Mouse (Mus musculus): Measurements from ENCODE around the gene Qser1.

The Qser1 gene

DNA sequence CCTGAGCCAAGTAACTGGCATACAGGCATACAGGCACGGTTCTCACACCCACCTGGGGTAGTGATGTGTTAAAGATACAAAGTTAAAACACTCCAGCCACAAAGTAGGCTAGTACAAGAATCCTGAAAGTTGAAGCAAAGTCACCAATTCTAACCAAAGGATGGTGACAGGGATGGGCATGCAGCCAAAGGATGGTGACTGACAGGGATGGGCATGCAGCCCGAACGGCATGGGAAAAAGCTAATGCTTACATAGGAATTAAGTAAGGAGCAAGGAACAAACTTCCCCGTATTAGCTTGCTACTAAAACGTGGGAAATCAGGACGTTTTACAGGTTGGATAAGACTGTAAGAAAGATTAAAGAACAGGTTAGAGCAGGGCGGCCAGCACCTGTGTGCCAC, 80.3 kb downstream of the Qser1 start:
- in situ Hi-C loops (cut with MseI, MboI): no loop called here

DNA sequence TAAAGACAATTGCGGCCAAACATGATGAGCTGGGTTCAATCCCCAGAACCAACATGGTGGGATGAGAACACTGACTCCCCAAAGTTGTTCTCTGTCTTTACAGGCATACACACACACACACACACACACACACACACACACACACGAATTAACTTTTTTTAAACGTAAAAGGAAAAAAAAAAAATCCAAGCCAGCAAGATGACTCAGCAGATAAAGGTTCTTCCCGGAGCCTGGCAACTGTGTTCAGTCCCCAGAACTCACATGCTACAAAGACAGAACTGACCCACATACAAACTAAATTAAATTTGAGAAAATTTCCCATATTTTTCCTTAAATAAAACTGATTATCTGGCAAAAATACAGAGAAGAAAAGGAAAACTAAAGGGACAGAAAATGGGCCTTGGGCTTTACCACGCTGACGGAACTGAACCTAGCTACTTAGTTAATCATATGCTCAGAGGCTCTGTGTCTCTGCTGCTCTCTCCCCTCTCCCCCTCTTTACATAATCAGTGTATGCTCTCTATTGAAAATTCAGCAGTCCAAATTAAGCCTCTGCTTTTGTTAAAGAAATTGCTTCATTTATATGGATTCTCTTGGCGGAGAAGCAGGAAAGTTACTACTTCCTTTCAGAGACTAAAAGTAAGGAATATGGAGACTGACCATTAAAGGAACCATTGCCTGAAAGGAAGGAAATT, 83.9 kb downstream of the Qser1 start:
- in situ Hi-C loops (cut with MseI, MboI): no loop called here

DNA sequence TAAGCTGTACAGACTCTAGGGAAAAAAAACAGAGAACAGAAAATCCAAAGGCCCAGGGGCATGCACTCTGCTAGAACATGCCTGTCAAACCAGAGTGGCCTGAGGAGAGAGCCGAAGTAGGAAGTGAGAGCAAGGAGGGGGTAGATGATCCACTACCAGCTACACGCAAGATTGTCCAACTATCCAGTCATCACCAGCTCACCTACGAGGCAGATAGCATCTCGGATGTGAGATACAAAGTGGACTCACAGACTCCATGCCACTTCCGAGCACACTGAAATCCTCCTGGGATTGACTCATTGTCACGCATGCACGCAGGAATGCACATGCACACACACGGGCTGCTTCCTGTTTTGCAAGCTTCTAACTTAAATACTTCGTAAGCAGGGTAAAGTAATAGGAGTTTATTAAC, 84.5 kb downstream of the Qser1 start:
- in situ Hi-C loops (cut with MseI, MboI): no loop called here

DNA sequence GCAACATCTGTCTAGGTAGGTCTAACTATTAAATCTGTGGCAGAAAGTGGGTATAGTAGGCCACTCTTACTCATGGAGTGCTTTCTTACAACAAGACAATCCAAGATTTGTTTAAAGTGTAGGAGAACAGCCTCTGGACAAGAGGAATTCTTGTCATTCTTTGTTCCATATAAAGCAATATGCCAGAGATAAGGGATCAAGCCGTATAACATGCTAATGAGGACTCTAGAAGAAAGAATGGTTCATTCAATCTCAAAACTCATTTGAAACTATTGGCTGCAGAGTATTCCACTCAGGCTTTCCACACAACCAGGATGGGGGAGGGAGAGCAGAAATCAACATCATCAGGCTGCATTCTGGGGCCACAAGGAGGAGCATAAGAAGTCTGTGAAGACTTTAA, 89.2 kb downstream of the Qser1 start:
- in situ Hi-C loops (cut with MseI, MboI): no loop called here

DNA sequence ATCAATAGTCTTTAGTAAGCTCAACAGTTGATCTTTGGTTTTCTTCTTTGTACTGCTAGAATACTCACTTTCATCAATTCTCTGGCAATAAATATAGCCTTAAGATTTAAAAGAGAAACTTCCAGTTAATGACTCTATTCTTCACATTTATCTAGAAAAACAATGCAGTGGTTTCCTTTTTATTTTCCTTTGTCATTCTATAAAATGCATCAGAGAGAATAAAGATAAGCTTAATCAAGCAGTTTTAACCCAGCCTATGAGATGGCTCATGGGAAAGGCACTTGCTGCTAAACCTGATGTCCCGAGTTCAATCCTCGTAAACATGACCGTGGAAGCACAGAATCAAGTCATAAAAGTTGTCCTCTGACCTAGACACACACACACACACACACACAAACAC, 94.5 kb downstream of the Qser1 start:
- in situ Hi-C loops (cut with MseI, MboI): no loop called here

DNA sequence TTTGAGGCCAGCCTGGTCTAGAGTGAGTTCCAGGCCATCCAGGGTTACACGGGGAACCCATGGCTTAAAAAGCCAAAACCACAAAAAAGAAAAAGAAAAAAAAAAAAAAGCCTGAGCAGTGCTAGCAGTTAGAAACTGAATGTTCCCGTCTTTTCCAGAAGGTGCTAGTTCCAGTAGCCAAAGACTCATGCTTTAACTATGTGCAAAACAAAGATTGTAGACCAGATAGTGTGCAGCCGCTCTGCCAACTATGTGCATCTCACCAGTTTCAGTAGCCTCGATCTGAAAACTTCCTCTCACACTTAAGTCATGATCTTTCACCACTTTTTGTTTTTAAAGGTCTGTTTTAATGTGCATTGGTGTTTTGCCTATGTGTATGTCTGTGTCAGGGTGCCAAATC, 98.7 kb downstream of the Qser1 start:
- in situ Hi-C loops (cut with MseI, MboI): no loop called here

DNA sequence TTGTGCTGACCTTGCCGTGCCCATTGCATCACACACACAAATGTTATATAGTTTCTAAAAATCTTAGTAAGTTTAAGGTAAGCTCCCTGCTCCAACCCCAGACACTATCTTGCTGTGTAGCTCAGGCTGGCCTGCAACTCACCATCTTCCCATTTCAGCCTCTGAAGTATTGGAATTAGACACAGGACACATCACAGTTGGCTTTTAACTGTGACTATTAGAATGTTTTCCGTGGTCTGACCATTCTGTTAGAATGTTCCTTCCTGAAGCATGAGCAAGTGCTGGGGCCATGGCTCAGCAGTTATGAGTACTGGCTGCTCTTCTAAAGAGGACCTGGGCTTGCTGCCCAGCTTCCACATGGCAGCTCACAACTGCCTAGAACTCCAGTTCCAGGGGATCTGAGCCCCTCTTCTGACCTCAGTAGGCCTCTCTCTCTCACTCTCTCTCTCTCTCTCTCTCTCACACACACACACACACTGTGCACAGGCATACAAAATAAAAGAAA, 99.3 kb downstream of the Qser1 start:
- in situ Hi-C loops (cut with MseI, MboI): no loop called here

DNA sequence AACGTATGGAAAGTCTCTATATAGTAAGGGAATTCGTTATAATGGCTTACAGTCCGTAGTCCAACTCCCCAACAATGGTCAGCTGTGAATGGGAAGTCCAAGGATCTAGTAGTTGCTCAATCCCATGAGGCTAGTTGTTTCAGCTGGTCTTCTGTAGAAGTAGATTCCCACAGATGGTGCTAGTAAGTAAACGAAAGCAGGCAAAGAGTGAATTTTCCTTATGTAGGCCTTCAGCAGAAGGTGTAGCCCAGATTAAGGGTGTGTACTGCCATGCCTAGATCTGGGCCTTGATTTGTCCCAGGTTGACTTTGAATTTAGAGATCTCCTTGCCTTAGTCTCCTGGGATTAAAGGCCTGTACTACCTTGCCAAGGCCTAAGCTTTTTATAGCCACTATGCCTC, 100.3 kb downstream of the Qser1 start, which contains the start of gene Pin1rt1:
Gene Pin1rt1, minus strand, starts transcription at position 101 of the 400 bp plus-strand sequence.
- in situ Hi-C loops (cut with MseI, MboI): no loop called here

DNA sequence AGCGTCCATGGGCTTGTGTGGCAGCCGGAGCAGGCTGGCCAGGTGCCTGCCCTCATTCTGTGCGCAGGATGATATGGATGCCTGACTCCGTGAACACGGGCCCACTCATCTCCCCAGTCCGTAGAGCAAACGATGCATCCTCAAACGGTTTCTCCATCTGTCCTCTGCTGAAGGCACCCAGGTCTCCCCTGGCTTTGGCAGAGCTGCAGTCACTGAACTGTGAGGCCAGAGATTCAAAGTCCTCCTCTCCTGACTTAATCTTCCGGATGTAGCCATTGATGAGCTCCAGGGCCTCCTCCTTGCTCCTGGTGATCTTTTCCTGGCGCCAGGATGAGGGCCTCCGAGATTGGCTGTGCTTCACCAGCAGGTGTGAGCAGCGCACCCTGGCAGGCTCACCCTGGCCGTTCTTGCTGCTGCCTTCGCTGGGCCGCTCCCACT, 102.3 kb downstream of the Qser1 start:
- in situ Hi-C loops (cut with MseI, MboI): no loop called here

DNA sequence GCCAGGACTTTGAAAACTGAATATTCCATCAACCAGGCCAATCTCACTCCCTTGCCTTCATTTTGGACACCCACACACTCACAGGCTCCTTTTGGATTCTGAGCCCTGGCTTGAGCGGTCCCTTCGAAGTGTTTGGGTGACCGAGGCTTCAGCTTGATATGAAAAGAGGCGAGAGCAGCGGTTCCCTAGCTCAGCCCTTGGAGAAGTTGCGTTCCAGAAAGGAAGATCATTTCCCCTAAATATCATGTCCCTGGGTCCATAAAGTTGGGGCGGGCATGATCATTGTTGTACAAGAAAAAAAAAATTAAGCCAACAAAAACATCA, 104.1 kb downstream of the Qser1 start:
- in situ Hi-C loops (cut with MseI, MboI): no loop called here

DNA sequence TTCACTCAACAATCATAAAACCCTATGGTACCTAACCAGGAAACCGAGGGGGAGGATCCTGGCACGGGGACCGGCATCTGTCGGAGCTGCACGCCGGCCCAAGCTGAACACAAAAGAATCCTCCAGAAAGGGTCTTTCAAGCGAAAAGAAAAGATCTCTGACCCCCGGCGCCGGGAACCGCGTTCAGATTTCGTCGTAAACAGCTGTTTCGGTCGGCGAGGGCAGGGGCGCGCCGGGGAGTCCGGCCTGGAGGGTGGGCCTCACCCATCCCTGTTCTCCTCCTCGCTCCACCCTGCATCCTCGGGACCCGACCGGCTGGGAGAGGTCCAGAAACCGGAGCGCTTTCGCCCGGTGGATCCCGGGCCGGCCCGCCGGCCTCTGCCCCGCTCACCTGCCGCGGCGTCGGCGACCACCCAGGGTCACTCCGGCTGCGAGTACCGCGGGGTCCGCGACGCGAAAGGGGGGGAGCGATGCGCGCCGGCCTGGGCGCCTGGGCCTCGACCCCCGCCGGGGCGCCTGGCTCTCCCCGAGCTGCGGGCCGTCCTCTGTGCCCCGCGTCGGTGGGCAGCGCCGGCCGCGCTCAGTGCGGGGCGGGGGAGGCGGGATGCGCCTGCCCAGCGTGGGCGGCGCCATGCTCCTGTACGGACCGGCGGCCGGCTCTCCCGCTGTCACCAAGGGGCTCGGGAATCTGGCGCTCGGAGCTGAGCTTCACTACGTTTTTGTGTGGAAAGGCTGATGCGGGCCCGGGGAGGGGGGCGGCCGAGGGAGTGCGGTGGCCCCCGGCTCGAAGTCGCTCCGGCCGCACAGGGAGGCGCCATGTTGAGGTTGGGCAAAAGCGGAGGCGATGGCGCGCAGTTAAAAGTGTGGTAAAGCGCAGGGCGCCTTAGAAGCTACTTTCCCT, 104.7 kb downstream of the Qser1 start, which contains the start of gene Tcp11l1:
Gene Tcp11l1, minus strand, starts transcription at position 585 of the 901 bp plus-strand sequence.
- in situ Hi-C loops (cut with MseI, MboI): no loop called here

DNA sequence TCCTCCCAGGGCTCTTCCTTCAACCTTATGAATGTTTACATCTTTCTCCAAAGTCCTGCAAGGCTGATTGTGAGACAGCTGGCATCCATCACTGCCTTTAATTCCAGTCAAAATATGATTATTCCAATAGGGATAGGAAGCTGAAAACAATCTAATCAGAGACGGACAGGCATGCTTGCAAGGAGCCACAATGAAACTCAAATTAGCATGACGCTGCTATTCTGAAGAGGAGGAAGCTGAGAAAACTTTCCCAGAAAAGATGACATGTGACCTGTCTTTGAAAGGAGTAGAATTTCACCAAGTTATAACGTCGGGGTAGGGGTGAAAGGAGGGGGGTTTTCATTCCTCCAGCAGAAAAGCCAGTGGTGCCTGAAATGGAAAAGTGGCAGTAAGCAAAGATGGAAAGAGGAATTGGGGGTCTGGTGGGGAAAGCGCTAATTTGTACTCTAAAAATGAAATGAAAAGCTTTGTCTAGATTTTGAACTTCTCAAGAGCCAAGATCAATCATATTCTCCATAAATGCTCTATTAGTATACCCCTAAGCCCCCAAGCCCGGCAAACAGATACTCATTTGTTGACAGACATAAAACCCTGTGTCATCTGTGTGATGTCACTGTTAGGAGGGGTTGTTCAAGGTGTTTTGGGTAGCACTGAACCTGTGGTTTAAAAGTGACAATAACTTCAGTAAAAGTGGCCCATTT, 105.7 kb downstream of the Qser1 start:
- in situ Hi-C loops (cut with MseI, MboI): no loop called here

DNA sequence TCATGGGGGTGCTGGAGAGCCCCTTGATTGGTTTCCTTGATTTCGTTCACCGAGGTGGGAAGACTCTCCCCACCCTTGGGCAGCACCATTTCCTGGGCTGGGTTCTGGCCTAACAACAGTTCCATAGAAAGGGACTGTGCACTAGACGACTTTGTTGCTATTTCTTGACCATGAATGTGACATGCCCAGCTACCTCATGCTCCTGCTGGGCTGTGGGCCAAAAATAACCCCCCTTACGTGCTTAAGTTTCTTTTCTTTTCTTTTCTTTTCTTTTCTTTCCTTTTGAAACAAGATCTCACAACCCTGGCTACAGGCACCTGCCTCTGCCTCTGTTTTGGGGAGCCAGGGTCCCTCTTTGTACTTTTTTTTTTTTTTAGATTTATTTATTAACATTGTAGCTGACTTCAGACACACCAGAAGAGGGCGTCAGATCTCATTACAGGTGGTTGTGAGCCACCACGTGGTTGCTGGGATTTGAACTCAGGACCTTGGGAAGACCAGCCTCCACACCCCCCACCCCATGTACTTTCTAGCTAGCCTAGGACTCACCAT, 106.7 kb downstream of the Qser1 start:
- in situ Hi-C loops (cut with MseI, MboI): no loop called here

All from mouse trophoblast stem cell (cell line).